Mouse (Mus musculus): Measurements from ENCODE around the gene Tcn2. TPM values are rescaled to one million over a fixed set of nuclear protein-coding genes. Genes with fewer than 3 reads are reported as not detected.
A peak's percentile ranks its signal among the peaks of the same experiment; 100 is the strongest.

The Tcn2 gene
- 21.1 and 22.7 TPM in 2 replicates for polyA plus RNA-seq (2014; fragmentation: Nextera tagmentation; extraction: Ambion mirVana)

DNA sequence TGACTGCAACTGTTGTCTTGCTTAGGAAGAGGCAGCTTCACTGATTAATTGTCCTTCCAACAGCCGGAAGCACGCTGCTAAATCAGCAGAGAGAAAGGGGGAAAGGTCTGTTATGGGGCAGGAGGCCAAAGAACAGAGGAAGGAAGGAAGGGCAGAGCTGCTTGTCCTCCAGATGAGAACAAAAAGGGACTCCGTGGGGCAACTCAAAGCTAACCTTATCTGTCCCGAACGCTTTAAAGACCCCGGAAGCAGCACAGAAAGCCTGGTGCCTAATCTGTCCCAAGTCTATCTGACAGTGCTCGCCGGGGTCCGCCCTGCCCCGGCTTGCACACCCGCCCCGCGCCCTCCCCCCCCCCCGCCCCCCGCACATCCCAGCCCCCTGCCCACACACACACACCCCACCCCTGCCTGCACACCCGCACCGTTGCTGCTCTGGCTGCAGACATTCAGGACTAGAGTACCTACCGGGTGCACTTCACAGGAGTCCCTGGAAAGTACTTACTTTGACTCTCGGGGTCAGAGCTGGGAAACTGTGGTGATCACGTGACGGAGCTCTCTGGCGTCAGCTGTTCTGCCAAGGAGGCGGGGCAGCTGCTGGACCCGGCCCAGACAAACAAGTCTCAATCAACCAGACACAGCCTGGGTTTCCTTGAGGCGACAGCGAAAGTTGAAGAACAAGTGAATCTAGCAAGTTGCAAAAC lies at the start of gene Tcn2:
TSS of gene Tcn2 (minus strand) at position 649 of the 701 bp plus-strand sequence.
- Histone ChIP-seq H3K4me1 (replicated peaks; ENCODE audit: control insufficient read depth, insufficient read depth, low read length) (peaks cover 6% of the 10 kb centered on the region), H3K4me2 (peak within 1 kb of the TSS; percentile 84), H3K36me3 (ENCODE audit: control insufficient read depth, insufficient read depth, low read length) (no peaks in the 10 kb centered on the region; the same call in 1 of the 2 replicates), H3K9ac (ENCODE audit: low read depth, low read length) (peak within 1 kb of the TSS; percentile 58), H3K27ac (ENCODE audit: low read depth, low read length) (peak within 1 kb of the TSS; percentile 38; the same call in 1 of the 2 replicates), H3K27me3 (replicated peaks; ENCODE audit: control insufficient read depth, insufficient read depth, low read length) (no peaks in the 10 kb centered on the region), H3K9me3 (ENCODE audit: control insufficient read depth, low read length) (no peaks in the 10 kb centered on the region), H3K4me3 (ENCODE audit: low read depth, low read length) (peak within 1 kb of the TSS; percentile 63)
- DNase-seq (ENCODE audit: low spot score) (peak; percentile 84), ATAC-seq (replicated peaks; ENCODE audit: low FRiP score) (peak; percentile 89)
- under 1% methylated on average over 21 of the region's 26 CpGs for WGBS

DNA sequence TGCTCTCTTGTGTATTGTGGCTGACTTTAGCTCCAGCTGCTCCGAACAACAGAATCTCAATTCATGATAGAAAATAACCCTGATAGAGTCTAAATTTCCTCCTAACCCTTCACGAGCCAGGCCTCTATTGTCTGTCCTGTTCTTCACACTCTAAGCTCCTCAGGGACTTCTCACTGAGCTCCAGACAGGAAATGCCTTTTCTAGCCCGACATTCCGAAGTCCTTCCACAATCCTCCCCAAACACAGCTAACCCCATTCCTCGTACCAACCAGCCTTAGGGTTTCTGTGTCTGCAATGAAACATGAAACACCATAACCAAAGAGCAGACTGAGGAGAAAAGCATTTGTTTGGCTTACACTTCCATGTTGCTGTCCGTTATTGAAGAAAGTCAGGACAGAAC lies 49.6 kb upstream of the Tcn2 start:
- ATAC-seq (replicated peaks; ENCODE audit: low FRiP score), result no peak
- Histone ChIP-seq H3K9ac (ENCODE audit: low read depth, low read length) (no peak overlapping the region), H3K27me3 (replicated peaks; ENCODE audit: control insufficient read depth, insufficient read depth, low read length) (peaks cover 30% of the 10 kb centered on the region), H3K36me3 (ENCODE audit: control insufficient read depth, insufficient read depth, low read length) (peaks cover 28% of the 10 kb centered on the region), H3K4me2 (no peak overlapping the region), H3K4me3 (ENCODE audit: low read depth, low read length) (no peak overlapping the region), H3K27ac (ENCODE audit: low read depth, low read length) (no peak overlapping the region), H3K9me3 (ENCODE audit: control insufficient read depth, low read length) (no peaks in the 10 kb centered on the region), H3K4me1 (replicated peaks; ENCODE audit: control insufficient read depth, insufficient read depth, low read length) (0 out of 2 replicates have a peak, but pooled peaks cover 2% of the 10 kb centered on the region)
- no peak for DNase-seq (ENCODE audit: low spot score)
- 63% methylated on average over 6 of the region's 6 CpGs for WGBS

DNA sequence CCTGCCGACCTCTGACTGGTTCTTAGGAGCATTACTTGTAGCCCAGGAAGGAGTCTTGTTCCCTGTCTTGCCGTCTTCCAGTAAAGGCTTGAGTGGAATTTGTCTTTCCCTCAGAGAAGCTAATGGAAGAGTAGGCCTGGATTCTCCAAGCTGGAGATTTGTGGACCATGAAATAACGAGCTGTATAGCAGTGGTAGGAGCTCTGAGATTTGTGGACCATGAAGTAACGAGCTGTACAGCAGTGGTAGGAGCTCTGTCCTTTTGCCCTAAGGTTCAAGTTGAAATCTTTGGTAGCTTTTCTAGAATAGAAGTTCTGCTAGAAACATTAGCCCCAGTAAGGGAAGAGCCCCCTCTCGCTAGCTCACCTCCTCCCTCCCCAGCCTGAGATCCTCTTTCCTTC lies 46.5 kb upstream of the Tcn2 start:
- Histone ChIP-seq H3K9me3 (ENCODE audit: control insufficient read depth, low read length) (no peaks in the 10 kb centered on the region), H3K27me3 (replicated peaks; ENCODE audit: control insufficient read depth, insufficient read depth, low read length) (peaks cover 9% of the 10 kb centered on the region), H3K36me3 (ENCODE audit: control insufficient read depth, insufficient read depth, low read length) (peaks cover 51% of the 10 kb centered on the region), H3K9ac (ENCODE audit: low read depth, low read length) (no peak overlapping the region), H3K27ac (ENCODE audit: low read depth, low read length) (no peak overlapping the region), H3K4me3 (ENCODE audit: low read depth, low read length) (no peak overlapping the region), H3K4me1 (replicated peaks; ENCODE audit: control insufficient read depth, insufficient read depth, low read length) (0 out of 2 replicates have a peak, but pooled peaks cover 2% of the 10 kb centered on the region), H3K4me2 (no peak overlapping the region)
- ATAC-seq (replicated peaks; ENCODE audit: low FRiP score) (no peak), DNase-seq (ENCODE audit: low spot score) (no peak)
- WGBS, result 92% methylated on average over 5 of the region's 5 CpGs

DNA sequence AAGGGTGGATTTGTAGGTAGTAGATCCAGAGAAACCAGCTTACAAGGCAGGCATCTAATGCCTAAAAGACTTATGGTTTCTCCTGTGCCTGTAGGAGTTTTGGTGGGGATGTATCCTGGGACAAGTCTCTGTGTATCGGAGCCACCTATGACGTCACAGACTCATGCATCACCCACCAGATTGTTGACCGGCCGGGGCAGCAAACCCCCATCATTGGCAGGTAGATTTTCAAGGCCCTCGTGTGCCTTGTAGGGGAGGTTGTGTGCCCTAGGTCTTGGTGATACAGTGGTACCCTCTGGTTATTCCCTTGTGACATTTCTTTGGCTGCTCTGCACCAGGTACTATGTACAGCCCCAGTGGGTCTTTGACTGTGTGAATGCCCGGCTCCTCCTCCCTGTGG lies 44.7 kb upstream of the Tcn2 start, which contains the start of gene 4930556J24Rik:
TSS of gene 4930556J24Rik (minus strand) at position 101 of the 400 bp plus-strand sequence.
- 90% methylated on average over 6 of the region's 6 CpGs for WGBS
- ATAC-seq (replicated peaks; ENCODE audit: low FRiP score), result no peak

DNA sequence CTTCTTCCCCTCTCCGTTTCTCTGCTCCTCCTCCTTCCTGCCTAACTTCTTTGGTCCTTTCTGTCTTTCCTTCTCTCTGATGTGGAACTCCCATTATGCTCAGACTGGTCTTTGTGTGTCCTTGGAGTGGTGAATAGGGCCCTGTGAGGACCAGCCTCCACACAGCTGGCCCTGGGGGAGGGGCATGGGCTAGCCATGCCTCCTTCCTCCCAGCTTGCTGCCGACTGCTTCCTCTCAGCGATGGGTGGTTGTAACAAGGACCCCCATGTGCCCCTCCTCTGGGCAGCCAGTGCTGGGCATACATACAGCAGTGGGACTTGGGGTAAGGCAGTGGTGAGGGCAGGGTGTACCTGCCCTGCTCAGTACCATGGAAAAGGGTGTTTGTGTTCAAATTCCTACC lies 42.4 kb upstream of the Tcn2 start:
- Histone ChIP-seq H3K27ac (ENCODE audit: low read depth, low read length) (no peak overlapping the region), H3K4me2 (no peak overlapping the region), H3K27me3 (replicated peaks; ENCODE audit: control insufficient read depth, insufficient read depth, low read length) (no peaks in the 10 kb centered on the region), H3K4me3 (ENCODE audit: low read depth, low read length) (no peak overlapping the region), H3K9me3 (ENCODE audit: control insufficient read depth, low read length) (no peaks in the 10 kb centered on the region), H3K36me3 (ENCODE audit: control insufficient read depth, insufficient read depth, low read length) (peaks cover 85% of the 10 kb centered on the region), H3K4me1 (replicated peaks; ENCODE audit: control insufficient read depth, insufficient read depth, low read length) (no peaks in the 10 kb centered on the region), H3K9ac (ENCODE audit: low read depth, low read length) (no peak overlapping the region)
- DNase-seq (ENCODE audit: low spot score) (no peak), ATAC-seq (replicated peaks; ENCODE audit: low FRiP score) (no peak)
- 74% methylated on average over 3 of the region's 3 CpGs for WGBS

More for the DNA sequence above, 44.7 kb upstream of the Tcn2 start, which contains the start of gene 4930556J24Rik:
- H3K9ac ChIP-seq (ENCODE audit: low read depth, low read length), result no peak within 1 kb of the TSS
- H3K9me3 ChIP-seq (ENCODE audit: control insufficient read depth, low read length), result no peaks in the 10 kb centered on the region
- H3K4me1 ChIP-seq (replicated peaks; ENCODE audit: control insufficient read depth, insufficient read depth, low read length), result no peaks in the 10 kb centered on the region
- H3K4me2 ChIP-seq, result no peak within 1 kb of the TSS
- no peak for DNase-seq (ENCODE audit: low spot score)
- H3K27ac ChIP-seq (ENCODE audit: low read depth, low read length), result no peak within 1 kb of the TSS
- H3K4me3 ChIP-seq (ENCODE audit: low read depth, low read length), result no peak within 1 kb of the TSS
- no peaks in the 10 kb centered on the region for H3K27me3 ChIP-seq (replicated peaks; ENCODE audit: control insufficient read depth, insufficient read depth, low read length)
- peaks cover 67% of the 10 kb centered on the region for H3K36me3 ChIP-seq (ENCODE audit: control insufficient read depth, insufficient read depth, low read length)

DNA sequence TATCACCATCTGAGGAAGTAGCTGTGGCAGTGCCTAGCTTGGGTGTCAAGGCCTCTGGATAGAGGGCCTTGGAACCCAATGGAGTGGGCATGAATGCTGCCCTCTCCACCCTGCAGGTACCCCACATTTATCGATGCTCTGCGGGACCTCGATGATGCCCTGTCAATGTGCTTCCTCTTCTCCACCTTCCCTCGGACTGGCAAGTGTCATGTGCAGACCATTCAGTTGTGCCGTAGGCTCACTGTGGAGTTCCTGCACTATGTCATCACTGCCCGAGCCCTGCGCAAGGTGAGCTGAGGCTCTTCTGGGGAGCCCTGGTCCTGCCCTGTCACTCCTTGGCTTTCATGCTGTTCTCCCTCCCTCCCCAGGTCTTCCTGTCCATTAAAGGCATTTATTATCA lies 41.1 kb upstream of the Tcn2 start:
- peaks cover 76% of the 10 kb centered on the region for H3K36me3 ChIP-seq (ENCODE audit: control insufficient read depth, insufficient read depth, low read length)
- ATAC-seq (replicated peaks; ENCODE audit: low FRiP score) (no peak), DNase-seq (ENCODE audit: low spot score) (no peak)
- H3K4me2 ChIP-seq, result no peak overlapping the region
- no peaks in the 10 kb centered on the region for H3K9me3 ChIP-seq (ENCODE audit: control insufficient read depth, low read length)
- no peak overlapping the region for H3K4me3 ChIP-seq (ENCODE audit: low read depth, low read length)
- H3K9ac ChIP-seq (ENCODE audit: low read depth, low read length), result no peak overlapping the region
- H3K4me1 ChIP-seq (replicated peaks; ENCODE audit: control insufficient read depth, insufficient read depth, low read length), result no peaks in the 10 kb centered on the region
- H3K27me3 ChIP-seq (replicated peaks; ENCODE audit: control insufficient read depth, insufficient read depth, low read length), result no peaks in the 10 kb centered on the region
- WGBS, result 91% methylated on average over 7 of the region's 7 CpGs
- H3K27ac ChIP-seq (ENCODE audit: low read depth, low read length), result no peak overlapping the region

DNA sequence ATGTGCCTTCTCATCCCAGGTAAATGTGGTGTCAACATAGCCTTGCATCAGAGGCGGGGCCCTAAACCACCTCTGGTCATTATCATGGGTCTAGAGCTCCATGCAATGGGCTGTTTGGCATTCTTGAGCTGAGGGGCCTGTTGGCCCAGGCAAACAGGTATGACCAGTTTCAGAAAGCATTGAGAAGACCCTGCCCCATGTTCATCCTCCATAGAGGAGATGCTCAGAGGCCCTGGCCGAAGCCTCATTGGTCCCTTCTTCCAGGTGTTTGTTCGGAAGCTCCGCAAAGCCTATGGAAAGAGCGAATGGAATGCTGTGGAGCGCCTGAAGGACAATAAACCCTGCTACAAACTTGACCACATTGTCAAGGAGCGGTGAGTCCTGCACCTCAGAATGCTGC lies 38.4 kb upstream of the Tcn2 start:
- WGBS, result 95% methylated on average over 7 of the region's 7 CpGs
- no peak for ATAC-seq (replicated peaks; ENCODE audit: low FRiP score)
- H3K4me2 ChIP-seq, result no peak overlapping the region
- no peak overlapping the region for H3K4me3 ChIP-seq (ENCODE audit: low read depth, low read length)
- H3K36me3 ChIP-seq (ENCODE audit: control insufficient read depth, insufficient read depth, low read length), result peaks cover 53% of the 10 kb centered on the region
- H3K27ac ChIP-seq (ENCODE audit: low read depth, low read length), result no peak overlapping the region
- DNase-seq (ENCODE audit: low spot score), result no peak
- H3K9me3 ChIP-seq (ENCODE audit: control insufficient read depth, low read length), result no peaks in the 10 kb centered on the region
- H3K9ac ChIP-seq (ENCODE audit: low read depth, low read length), result no peak overlapping the region
- H3K4me1 ChIP-seq (replicated peaks; ENCODE audit: control insufficient read depth, insufficient read depth, low read length), result peaks cover 4% of the 10 kb centered on the region; the same call in 1 of the 2 replicates
- H3K27me3 ChIP-seq (replicated peaks; ENCODE audit: control insufficient read depth, insufficient read depth, low read length), result no peaks in the 10 kb centered on the region

DNA sequence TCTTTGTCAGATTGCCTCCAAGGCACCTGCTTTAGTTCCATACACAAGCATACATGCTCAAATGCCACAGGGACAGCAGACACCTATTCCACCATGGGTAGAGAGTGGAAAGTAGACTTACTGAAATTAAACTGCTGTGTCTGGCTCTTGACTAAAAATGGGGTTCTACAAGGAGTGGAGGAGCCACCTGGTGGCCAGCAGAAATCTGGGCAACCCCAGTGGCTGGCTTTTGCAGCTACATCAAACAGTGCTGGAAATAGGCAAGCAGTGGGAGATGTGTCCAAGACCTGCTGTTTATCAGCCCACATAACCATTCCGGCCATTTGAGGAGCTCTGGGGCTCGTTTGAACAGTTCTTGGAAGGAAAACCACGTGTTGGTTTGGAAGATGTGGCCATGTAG lies 37.9 kb upstream of the Tcn2 start:
- H3K27ac ChIP-seq (ENCODE audit: low read depth, low read length), result no peak overlapping the region
- peaks cover 48% of the 10 kb centered on the region for H3K36me3 ChIP-seq (ENCODE audit: control insufficient read depth, insufficient read depth, low read length)
- no peak overlapping the region for H3K4me3 ChIP-seq (ENCODE audit: low read depth, low read length)
- H3K9me3 ChIP-seq (ENCODE audit: control insufficient read depth, low read length), result no peaks in the 10 kb centered on the region
- DNase-seq (ENCODE audit: low spot score) (no peak), ATAC-seq (replicated peaks; ENCODE audit: low FRiP score) (no peak)
- H3K4me2 ChIP-seq, result no peak overlapping the region
- no peak overlapping the region for H3K9ac ChIP-seq (ENCODE audit: low read depth, low read length)
- peaks cover 8% of the 10 kb centered on the region for H3K4me1 ChIP-seq (replicated peaks; ENCODE audit: control insufficient read depth, insufficient read depth, low read length)
- 76% methylated on average over 3 of the region's 3 CpGs for WGBS
- no peaks in the 10 kb centered on the region for H3K27me3 ChIP-seq (replicated peaks; ENCODE audit: control insufficient read depth, insufficient read depth, low read length)

All from liver, embryonic 11.5 days (tissue).